Mouse (Mus musculus) heart, embryonic 16.5 days (tissue): ENCODE results near the gene Fbxl8. TPM values are rescaled to one million over a fixed set of nuclear protein-coding genes. Genes with fewer than 3 reads are reported as not detected.

Experiments used
- ATAC-seq: fragments of 200-750 bp; cut with Nextera tagmentation; replicated peaks from 2 replicates; pipeline ENCODE4 v1.8.0; 2017; ENCODE audit warnings: moderate number of reproducible peaks; ENCODE audit not compliant: insufficient read depth, low FRiP score; ENCODE audit errors: extremely low read depth
- H3K27ac ChIP-seq: fragments of 300-500 bp; sonication (generic); 2 replicates; pipeline ENCODE4 v1.5.1; 2014; ENCODE audit warnings: mild to moderate bottlenecking, low read length, control low read depth, moderate library complexity
- H3K27me3 ChIP-seq: fragments of 300-500 bp; sonication (generic); 2 replicates; pipeline ENCODE4 v1.6.1; 2014; ENCODE audit warnings: low read length, mixed read lengths; ENCODE audit not compliant: control insufficient read depth, insufficient read depth
- H3K36me3 ChIP-seq: fragments of 300-500 bp; sonication (generic); 2 replicates; pipeline ENCODE4 v1.6.1; 2014; ENCODE audit not compliant: control insufficient read depth, insufficient read depth
- H3K4me1 ChIP-seq: fragments of 300-500 bp; sonication (generic); 2 replicates; pipeline ENCODE4 v1.6.1; 2014; ENCODE audit warnings: low read length, mixed read lengths; ENCODE audit not compliant: control insufficient read depth, insufficient read depth
- H3K4me2 ChIP-seq: fragments of 300-500 bp; sonication (generic); 2 replicates; pipeline ENCODE4 v1.6.1; 2014; ENCODE audit warnings: low read depth, mild to moderate bottlenecking, control low read depth, low read length
- H3K4me3 ChIP-seq: fragments of 300-500 bp; sonication (generic); 2 replicates; pipeline ENCODE4 v1.5.1; 2014; ENCODE audit warnings: mild to moderate bottlenecking, control low read depth, low read length
- H3K9ac ChIP-seq: fragments of 300-500 bp; sonication (generic); 2 replicates; pipeline ENCODE4 v1.6.1; 2014; ENCODE audit warnings: low read length, control low read depth
- H3K9me3 ChIP-seq: fragments of 300-500 bp; sonication (generic); replicated peaks from 2 replicates; pipeline ENCODE4 v1.6.1; 2016; ENCODE audit warnings: low read length; ENCODE audit not compliant: control insufficient read depth
- WGBS: fragments of 180-500 bp; shearing (Covaris S2); extraction: QIAGEN DNeasy Blood & Tissue Kit; methylation state at CpG from one replicate; pipeline ENCODE4 v1.1.7; 2014; 5-methylcytosine and 5-hydroxymethylcytosine counted together
- polyA plus RNA-seq: library from polyadenylated mRNA; unstranded; fragments of >200 nt; fragmentation: Nextera tagmentation; extraction: Ambion mirVana; gene quantifications from 2 replicates; pipeline ENCODE4 v1.2.1, GENCODE M21; 2015

Fbxl8 gene
- polyA plus RNA-seq, 1 experiment from 2014 or later = 5.0 TPM

- no peaks in the 10 kb centered on the region for H3K27me3 ChIP-seq
- peaks cover 10% of the 10 kb centered on the region for H3K36me3 ChIP-seq
- 73% methylated on average over 1 of the region's 1 CpGs for WGBS
- no peak overlapping the region for H3K4me3 ChIP-seq
- H3K9me3 ChIP-seq = no peaks in the 10 kb centered on the region
- ATAC-seq = no peak
- no peak overlapping the region for H3K9ac ChIP-seq
- H3K4me2 ChIP-seq = no peak overlapping the region
- no peak overlapping the region for H3K27ac ChIP-seq
- 0 out of 2 replicates have a peak, but pooled peaks cover 2% of the 10 kb centered on the region for H3K4me1 ChIP-seq
These were observed 31.1 kb upstream of the Fbxl8 start for GRCm38 (mm10) chr8:105233126-105233935.

GRCm38 (mm10) chr8:105235206-105235605 is 29.2 kb upstream of the Fbxl8 start:
- no peak overlapping the region for H3K4me3 ChIP-seq
- H3K27me3 ChIP-seq = no peaks in the 10 kb centered on the region
- 0 out of 2 replicates have a peak, but pooled peaks cover 2% of the 10 kb centered on the region for H3K4me1 ChIP-seq
- H3K9ac ChIP-seq = no peak overlapping the region
- H3K9me3 ChIP-seq = no peaks in the 10 kb centered on the region
- ATAC-seq = no peak
- 57% methylated on average over 1 of the region's 1 CpGs for WGBS
- H3K36me3 ChIP-seq = peaks cover 21% of the 10 kb centered on the region
- H3K27ac ChIP-seq = no peak overlapping the region
- no peak overlapping the region for H3K4me2 ChIP-seq

- H3K27me3 ChIP-seq = no peaks in the 10 kb centered on the region
- H3K4me1 ChIP-seq = no peaks in the 10 kb centered on the region
- ATAC-seq = no peak
- 88% methylated on average over 14 of the region's 14 CpGs for WGBS
- H3K9me3 ChIP-seq = no peaks in the 10 kb centered on the region
- H3K9ac ChIP-seq = no peak overlapping the region
- H3K36me3 ChIP-seq = peaks cover 39% of the 10 kb centered on the region
- no peak overlapping the region for H3K4me2 ChIP-seq
- no peak overlapping the region for H3K4me3 ChIP-seq
- no peak overlapping the region for H3K27ac ChIP-seq
These were observed 26.9 kb upstream of the Fbxl8 start for GRCm38 (mm10) chr8:105237442-105238142.

- Histone ChIP-seq H3K9ac (no peak overlapping the region), H3K27ac (no peak overlapping the region), H3K4me3 (no peak overlapping the region), H3K4me1 (no peaks in the 10 kb centered on the region), H3K9me3 (no peaks in the 10 kb centered on the region), H3K27me3 (no peaks in the 10 kb centered on the region), H3K4me2 (no peak overlapping the region), H3K36me3 (peaks cover 31% of the 10 kb centered on the region)
- ATAC-seq = no peak
- WGBS = 88% methylated on average over 7 of the region's 7 CpGs
These were observed 23.4 kb upstream of the Fbxl8 start for GRCm38 (mm10) chr8:105241016-105241415.

- H3K36me3 ChIP-seq = peaks cover 43% of the 10 kb centered on the region
- H3K4me1 ChIP-seq = peaks cover 18% of the 10 kb centered on the region
- H3K9me3 ChIP-seq = no peaks in the 10 kb centered on the region
- ATAC-seq = no peak
- H3K9ac ChIP-seq = no peak overlapping the region
- no peak overlapping the region for H3K4me3 ChIP-seq
- H3K27me3 ChIP-seq = no peaks in the 10 kb centered on the region
- no peak overlapping the region for H3K27ac ChIP-seq
- H3K4me2 ChIP-seq = no peak overlapping the region
- WGBS = 88% methylated on average over 6 of the region's 6 CpGs
These were observed 12.5 kb upstream of the Fbxl8 start for GRCm38 (mm10) chr8:105251954-105252353.

- 65% methylated on average over 10 of the region's 10 CpGs for WGBS
- Histone ChIP-seq H3K36me3 (peaks cover 39% of the 10 kb centered on the region), H3K9ac (peak overlapping the region; percentile 57; the same call in 1 of the 2 replicates), H3K27me3 (peaks cover 4% of the 10 kb centered on the region; the same call in 1 of the 2 replicates), H3K9me3 (no peaks in the 10 kb centered on the region), H3K27ac (no peak overlapping the region), H3K4me1 (peaks cover 18% of the 10 kb centered on the region), H3K4me3 (0 out of 2 replicates have a peak overlapping the region, but pooled peaks have one; percentile 83), H3K4me2 (peak overlapping the region; percentile 99; the same call in 1 of the 2 replicates)
- ATAC-seq = no peak
These were observed 11.5 kb upstream of the Fbxl8 start for GRCm38 (mm10) chr8:105252680-105253537.

- no peaks in the 10 kb centered on the region for H3K9me3 ChIP-seq
- peak overlapping the region; percentile 83 for H3K4me3 ChIP-seq
- H3K4me2 ChIP-seq = peak overlapping the region; percentile 99
- H3K27me3 ChIP-seq = peaks cover 9% of the 10 kb centered on the region; the same call in 1 of the 2 replicates
- H3K36me3 ChIP-seq = peaks cover 35% of the 10 kb centered on the region
- peaks cover 19% of the 10 kb centered on the region for H3K4me1 ChIP-seq
- peak overlapping the region; percentile 25; the same call in 1 of the 2 replicates for H3K27ac ChIP-seq
- H3K9ac ChIP-seq = peak overlapping the region; percentile 57
- no peak for ATAC-seq
- WGBS = 44% methylated on average over 20 of the region's 20 CpGs
These were observed 10.7 kb upstream of the Fbxl8 start for GRCm38 (mm10) chr8:105253766-105254151.

- Histone ChIP-seq H3K4me1 (peaks cover 25% of the 10 kb centered on the region), H3K9me3 (no peaks in the 10 kb centered on the region), H3K4me2 (peak overlapping the region; percentile 99), H3K4me3 (peak overlapping the region; percentile 83), H3K9ac (peak overlapping the region; percentile 87), H3K27ac (peak overlapping the region; percentile 83), H3K36me3 (peaks cover 31% of the 10 kb centered on the region), H3K27me3 (peaks cover 13% of the 10 kb centered on the region)
- ATAC-seq = peak; percentile 84
- under 1% methylated on average over 69 of the region's 74 CpGs for WGBS
These were observed 10.1 kb upstream of the Fbxl8 start for GRCm38 (mm10) chr8:105254152-105254965.
